Mouse (Mus musculus): ENCODE measurements around the gene Afap1l2. TPM values are rescaled to one million over a fixed set of nuclear protein-coding genes. Genes with fewer than 3 reads are reported as not detected.

Afap1l2 gene
- polyA plus RNA-seq, 1 experiment from 2014 or later = 12.0 TPM

DNA sequence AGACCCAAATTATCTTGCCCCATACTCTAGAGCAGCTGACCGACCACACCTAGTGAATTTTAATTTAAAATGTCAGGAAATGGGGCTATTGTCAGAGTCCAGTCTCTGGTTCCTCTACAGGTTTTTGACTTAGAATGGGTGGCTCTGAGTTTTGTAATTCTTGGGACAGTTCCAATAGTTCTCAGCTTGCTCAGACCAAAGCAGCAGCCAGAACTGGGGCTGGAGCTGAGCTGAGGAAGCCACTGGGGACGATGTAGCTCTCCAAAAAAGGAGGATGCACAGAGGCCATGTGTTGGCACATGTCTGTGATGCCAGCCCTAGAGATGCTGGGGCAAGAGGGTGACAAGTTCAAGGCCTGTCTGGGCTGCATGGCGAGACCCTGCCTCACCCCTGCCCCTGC, 78.6 kb downstream of the Afap1l2 start:
- H3K9ac ChIP-seq = no peak overlapping the region
- H3K4me3 ChIP-seq = no peak overlapping the region
- no peaks in the 10 kb centered on the region for H3K9me3 ChIP-seq
- H3K27ac ChIP-seq = no peak overlapping the region
- H3K36me3 ChIP-seq = no peaks in the 10 kb centered on the region
- H3K27me3 ChIP-seq = no peaks in the 10 kb centered on the region
- peaks cover 8% of the 10 kb centered on the region for H3K4me1 ChIP-seq
- 60% methylated on average over 3 of the region's 3 CpGs for WGBS
- no peak overlapping the region for H3K4me2 ChIP-seq
- no peak for ATAC-seq (ENCODE audit: insufficient number of reproducible peaks, low FRiP score, low TSS enrichment, low read depth)

GRCm38 (mm10) chr19:56921744-56922143, 86.3 kb downstream of the Afap1l2 start:
- Histone ChIP-seq H3K4me1 (0 out of 2 replicates have a peak, but pooled peaks cover 3% of the 10 kb centered on the region), H3K27ac (no peak overlapping the region), H3K27me3 (no peaks in the 10 kb centered on the region), H3K9me3 (no peaks in the 10 kb centered on the region), H3K4me2 (no peak overlapping the region), H3K36me3 (no peaks in the 10 kb centered on the region), H3K4me3 (no peak overlapping the region), H3K9ac (no peak overlapping the region)
- WGBS = 63% methylated on average over 5 of the region's 5 CpGs
- ATAC-seq (ENCODE audit: insufficient number of reproducible peaks, low FRiP score, low TSS enrichment, low read depth) = no peak

- H3K36me3 ChIP-seq = no peaks in the 10 kb centered on the region; the same call in 1 of the 2 replicates
- ATAC-seq (ENCODE audit: insufficient number of reproducible peaks, low FRiP score, low TSS enrichment, low read depth) = no peak
- no peaks in the 10 kb centered on the region for H3K9me3 ChIP-seq
- H3K27me3 ChIP-seq = no peaks in the 10 kb centered on the region
- no peak overlapping the region for H3K4me2 ChIP-seq
- no peak overlapping the region for H3K27ac ChIP-seq
- H3K4me1 ChIP-seq = 0 out of 2 replicates have a peak, but pooled peaks cover 3% of the 10 kb centered on the region
- no peak overlapping the region for H3K4me3 ChIP-seq
- WGBS = 91% methylated on average over 13 of the region's 13 CpGs
- H3K9ac ChIP-seq = no peak overlapping the region
These were observed 87.8 kb downstream of the Afap1l2 start for GRCm38 (mm10) chr19:56920232-56920631.

DNA sequence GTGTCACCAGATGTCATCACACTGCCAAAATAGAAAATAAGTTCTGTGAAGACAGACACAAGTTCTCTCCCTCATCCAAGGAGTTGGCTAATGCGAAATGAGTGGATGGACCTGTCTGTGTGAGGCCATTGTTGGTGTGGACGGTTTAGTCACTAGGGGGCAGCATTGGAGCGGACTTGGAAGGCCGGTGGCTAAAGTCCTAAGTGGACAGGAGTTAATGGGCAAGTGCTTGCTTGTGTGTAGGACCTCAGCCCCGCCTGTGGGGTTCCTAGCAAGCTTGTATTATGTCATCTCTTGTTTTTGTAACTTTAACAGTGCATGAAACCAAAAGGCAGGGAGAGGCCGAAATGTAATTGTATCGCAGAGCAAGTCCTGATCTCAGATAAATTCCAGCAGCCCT, 88.4 kb downstream of the Afap1l2 start:
- 16% methylated on average over 7 of the region's 7 CpGs for WGBS
- H3K9me3 ChIP-seq = no peaks in the 10 kb centered on the region
- no peak overlapping the region for H3K4me2 ChIP-seq
- no peak overlapping the region for H3K4me3 ChIP-seq
- H3K9ac ChIP-seq = no peak overlapping the region
- no peaks in the 10 kb centered on the region; the same call in 1 of the 2 replicates for H3K36me3 ChIP-seq
- no peaks in the 10 kb centered on the region for H3K27me3 ChIP-seq
- ATAC-seq (ENCODE audit: insufficient number of reproducible peaks, low FRiP score, low TSS enrichment, low read depth) = no peak
- 0 out of 2 replicates have a peak, but pooled peaks cover 3% of the 10 kb centered on the region for H3K4me1 ChIP-seq
- H3K27ac ChIP-seq = no peak overlapping the region

GRCm38 (mm10) chr19:56915084-56915483, 92.9 kb downstream of the Afap1l2 start:
- ATAC-seq (ENCODE audit: insufficient number of reproducible peaks, low FRiP score, low TSS enrichment, low read depth) = no peak
- Histone ChIP-seq H3K27me3 (no peaks in the 10 kb centered on the region), H3K9ac (no peak overlapping the region), H3K36me3 (no peaks in the 10 kb centered on the region; the same call in 1 of the 2 replicates), H3K27ac (no peak overlapping the region), H3K4me3 (no peak overlapping the region), H3K4me2 (no peak overlapping the region), H3K9me3 (no peaks in the 10 kb centered on the region), H3K4me1 (0 out of 2 replicates have a peak, but pooled peaks cover 3% of the 10 kb centered on the region)
- 53% methylated on average over 6 of the region's 6 CpGs for WGBS

DNA sequence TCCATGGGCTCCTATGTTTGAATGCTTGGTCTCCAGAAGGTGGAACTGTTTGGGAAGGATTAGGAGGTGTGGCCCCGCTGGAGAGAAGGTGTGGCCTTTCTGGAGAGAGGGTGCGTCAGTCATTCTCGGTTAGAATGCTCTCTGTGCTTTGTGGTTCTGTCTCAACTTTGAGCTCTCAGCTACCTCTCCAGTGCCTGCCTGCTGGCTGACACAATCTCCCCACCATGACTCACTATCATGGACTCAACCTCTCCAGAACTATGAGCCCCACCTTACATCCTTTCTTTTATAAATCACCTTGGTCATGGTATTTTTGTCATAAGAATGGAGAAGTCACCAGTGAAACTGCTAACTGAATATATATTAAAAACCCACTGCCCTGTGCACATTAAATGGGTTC, 93.4 kb downstream of the Afap1l2 start:
- ATAC-seq (ENCODE audit: insufficient number of reproducible peaks, low FRiP score, low TSS enrichment, low read depth) = no peak
- H3K9me3 ChIP-seq = no peaks in the 10 kb centered on the region
- no peak overlapping the region for H3K4me2 ChIP-seq
- H3K27me3 ChIP-seq = no peaks in the 10 kb centered on the region
- 92% methylated on average over 3 of the region's 3 CpGs for WGBS
- H3K4me3 ChIP-seq = no peak overlapping the region
- H3K9ac ChIP-seq = no peak overlapping the region
- no peak overlapping the region for H3K27ac ChIP-seq
- no peaks in the 10 kb centered on the region for H3K4me1 ChIP-seq
- no peaks in the 10 kb centered on the region; the same call in 1 of the 2 replicates for H3K36me3 ChIP-seq

GRCm38 (mm10) chr19:56913761-56914160, 94.3 kb downstream of the Afap1l2 start:
- H3K4me1 ChIP-seq = peaks cover 2% of the 10 kb centered on the region; the same call in 1 of the 2 replicates
- no peak overlapping the region for H3K27ac ChIP-seq
- WGBS = 68% methylated on average over 4 of the region's 4 CpGs

GRCm38 (mm10) chr19:56910561-56910960, 97.5 kb downstream of the Afap1l2 start:
- 62% methylated on average over 11 of the region's 11 CpGs for WGBS
- no peak for ATAC-seq (ENCODE audit: insufficient number of reproducible peaks, low FRiP score, low TSS enrichment, low read depth)
- Histone ChIP-seq H3K9ac (no peak overlapping the region), H3K27me3 (no peaks in the 10 kb centered on the region), H3K36me3 (no peaks in the 10 kb centered on the region), H3K4me1 (peaks cover 13% of the 10 kb centered on the region; the same call in 1 of the 2 replicates), H3K4me3 (no peak overlapping the region), H3K4me2 (no peak overlapping the region), H3K27ac (no peak overlapping the region), H3K9me3 (no peaks in the 10 kb centered on the region)

More at GRCm38 (mm10) chr19:56913761-56914160, 94.3 kb downstream of the Afap1l2 start:
- Histone ChIP-seq H3K27me3 (no peaks in the 10 kb centered on the region), H3K4me2 (no peak overlapping the region), H3K9me3 (no peaks in the 10 kb centered on the region), H3K4me3 (no peak overlapping the region), H3K9ac (no peak overlapping the region), H3K36me3 (no peaks in the 10 kb centered on the region; the same call in 1 of the 2 replicates)
- no peak for ATAC-seq (ENCODE audit: insufficient number of reproducible peaks, low FRiP score, low TSS enrichment, low read depth)

- ATAC-seq (ENCODE audit: insufficient number of reproducible peaks, low FRiP score, low TSS enrichment, low read depth) = no peak
- H3K9ac ChIP-seq = no peak overlapping the region
- H3K4me3 ChIP-seq = no peak overlapping the region
- no peak overlapping the region for H3K27ac ChIP-seq
- H3K4me2 ChIP-seq = no peak overlapping the region
- WGBS = 70% methylated on average over 17 of the region's 17 CpGs
- H3K9me3 ChIP-seq = no peaks in the 10 kb centered on the region
- no peaks in the 10 kb centered on the region for H3K27me3 ChIP-seq
- no peaks in the 10 kb centered on the region for H3K36me3 ChIP-seq
- peaks cover 13% of the 10 kb centered on the region; the same call in 1 of the 2 replicates for H3K4me1 ChIP-seq
These were observed 99.4 kb downstream of the Afap1l2 start for GRCm38 (mm10) chr19:56908472-56909270.

- no peak overlapping the region for H3K4me3 ChIP-seq
- no peaks in the 10 kb centered on the region for H3K27me3 ChIP-seq
- 42% methylated on average over 3 of the region's 3 CpGs for WGBS
- H3K36me3 ChIP-seq = no peaks in the 10 kb centered on the region
- no peak overlapping the region for H3K4me2 ChIP-seq
- no peak for ATAC-seq (ENCODE audit: insufficient number of reproducible peaks, low FRiP score, low TSS enrichment, low read depth)
- H3K27ac ChIP-seq = no peak overlapping the region
- peaks cover 13% of the 10 kb centered on the region; the same call in 1 of the 2 replicates for H3K4me1 ChIP-seq
- H3K9ac ChIP-seq = no peak overlapping the region
- H3K9me3 ChIP-seq = no peaks in the 10 kb centered on the region
These were observed 100.2 kb downstream of the Afap1l2 start for GRCm38 (mm10) chr19:56907850-56908249.

DNA sequence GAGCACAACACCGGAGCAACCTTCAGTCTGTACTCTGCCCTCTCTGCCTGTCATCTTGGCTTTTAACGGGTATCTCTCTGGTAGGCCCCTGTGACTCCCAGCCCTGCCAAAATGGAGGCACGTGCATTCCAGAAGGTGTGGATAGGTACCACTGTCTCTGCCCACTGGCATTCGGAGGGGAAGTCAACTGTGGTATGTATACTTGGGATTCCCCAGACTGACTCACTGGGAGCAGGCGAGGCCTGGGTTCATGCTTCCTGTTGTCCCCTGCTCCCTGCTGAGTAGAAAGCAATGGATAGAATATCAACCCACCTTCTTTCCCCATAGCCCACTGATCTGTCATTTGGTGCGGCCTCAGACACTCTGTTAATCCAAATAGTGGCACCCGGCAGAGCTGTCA, 102.6 kb downstream of the Afap1l2 start:
- H3K9ac ChIP-seq = no peak overlapping the region
- no peak overlapping the region for H3K4me2 ChIP-seq
- WGBS = 81% methylated on average over 7 of the region's 7 CpGs
- H3K9me3 ChIP-seq = no peaks in the 10 kb centered on the region
- no peak overlapping the region for H3K4me3 ChIP-seq
- ATAC-seq (ENCODE audit: insufficient number of reproducible peaks, low FRiP score, low TSS enrichment, low read depth) = no peak
- 0 out of 2 replicates have a peak, but pooled peaks cover 3% of the 10 kb centered on the region for H3K27me3 ChIP-seq
- H3K36me3 ChIP-seq = no peaks in the 10 kb centered on the region
- H3K4me1 ChIP-seq = peaks cover 13% of the 10 kb centered on the region; the same call in 1 of the 2 replicates
- no peak overlapping the region for H3K27ac ChIP-seq

- Histone ChIP-seq H3K27me3 (0 out of 2 replicates have a peak, but pooled peaks cover 3% of the 10 kb centered on the region), H3K36me3 (no peaks in the 10 kb centered on the region), H3K27ac (no peak overlapping the region), H3K9ac (no peak overlapping the region), H3K4me1 (peaks cover 13% of the 10 kb centered on the region; the same call in 1 of the 2 replicates), H3K4me3 (no peak overlapping the region), H3K4me2 (no peak overlapping the region), H3K9me3 (no peaks in the 10 kb centered on the region)
- ATAC-seq (ENCODE audit: insufficient number of reproducible peaks, low FRiP score, low TSS enrichment, low read depth) = no peak
- 74% methylated on average over 3 of the region's 3 CpGs for WGBS
These were observed 103.9 kb downstream of the Afap1l2 start for GRCm38 (mm10) chr19:56904095-56904494.

Data from limb, embryonic 15.5 days (tissue).